9 mouse cellular contexts compared by ENCODE assay signal in genomic region chr8:47693119-47693518, GRCm38 (mm10). TPM values are rescaled to one million over a fixed set of nuclear protein-coding genes. Genes with fewer than 3 reads are reported as not detected.
DNase-seq lines count a peak whose midpoint lies in the region; ATAC-seq and TF ChIP-seq lines count a peak whose summit lies in the region.
"Had no signal": no experiment of that assay in that cellular context is flagged by ENCODE, and none has a peak within 500 bp of the region (broad histone marks: within the 10 kb centered on the region; RNA-seq: fewer than 3 reads in every experiment).

No protein-coding gene starts in this region.

- no peaks in the 10 kb centered on the region for H3K36me3 ChIP-seq in midbrain, embryonic 11.5 days (ENCODE audit: control insufficient read depth, insufficient read depth, low read length)
- no peaks in the 10 kb centered on the region for H3K36me3 ChIP-seq in midbrain, embryonic 15.5 days (replicated peaks)
- no peaks in the 10 kb centered on the region for H3K36me3 ChIP-seq in liver, postnatal 0 days (replicated peaks; ENCODE audit: insufficient read depth, low read length)
- H3K36me3 ChIP-seq: heart, embryonic 13.5 days had no signal

- H3K9me3 ChIP-seq in midbrain, embryonic 11.5 days (ENCODE audit: control insufficient read depth, low read length): no peaks in the 10 kb centered on the region
- no peaks in the 10 kb centered on the region for H3K9me3 ChIP-seq in midbrain, embryonic 15.5 days
- H3K9me3 ChIP-seq in liver, postnatal 0 days (ENCODE audit: low read length): no peaks in the 10 kb centered on the region

- WGBS in midbrain, embryonic 11.5 days: 27% methylated on average over 2 of the region's 2 CpGs
- 18% methylated on average over 2 of the region's 2 CpGs for WGBS in midbrain, embryonic 15.5 days
- WGBS in liver, postnatal 0 days (ENCODE audit: insufficient replicate concordance): 17% methylated on average over 2 of the region's 2 CpGs

- no peak overlapping the region for H3K27ac ChIP-seq in midbrain, embryonic 11.5 days (ENCODE audit: low read depth, low read length)
- H3K27ac ChIP-seq in midbrain, embryonic 15.5 days: no peak overlapping the region
- H3K27ac ChIP-seq in liver, postnatal 0 days (ENCODE audit: low read depth): no peak overlapping the region
- H3K27ac ChIP-seq: heart, embryonic 13.5 days had no signal

- peak; percentile 89 for TF ChIP-seq CTCF in liver, postnatal 0 days (IDR thresholded peaks at IDR 0.05; ENCODE audit: low read depth)

- ATAC-seq in midbrain, embryonic 11.5 days (ENCODE audit: low FRiP score): no peak
- no peak for ATAC-seq in midbrain, embryonic 15.5 days (replicated peaks)
- ATAC-seq in liver, postnatal 0 days: no peak

- H3K4me2 ChIP-seq in midbrain, embryonic 11.5 days: no peak overlapping the region
- H3K4me2 ChIP-seq in midbrain, embryonic 15.5 days: no peak overlapping the region
- H3K4me2 ChIP-seq in liver, postnatal 0 days (ENCODE audit: low read depth, low read length): no peak overlapping the region
- H3K4me2 ChIP-seq: heart, embryonic 13.5 days had no signal

- H3K9ac ChIP-seq in midbrain, embryonic 11.5 days (ENCODE audit: low read length): no peak overlapping the region
- H3K9ac ChIP-seq in midbrain, embryonic 15.5 days: no peak overlapping the region
- H3K9ac ChIP-seq in liver, postnatal 0 days (replicated peaks): no peak overlapping the region
- H3K9ac ChIP-seq: heart, embryonic 13.5 days had no signal

- H3K27me3 ChIP-seq in midbrain, embryonic 11.5 days (ENCODE audit: control insufficient read depth, insufficient read depth, low read length): no peaks in the 10 kb centered on the region
- H3K27me3 ChIP-seq in midbrain, embryonic 15.5 days (replicated peaks): no peaks in the 10 kb centered on the region
- no peaks in the 10 kb centered on the region for H3K27me3 ChIP-seq in liver, postnatal 0 days (ENCODE audit: insufficient read depth, low read length)
- H3K27me3 ChIP-seq: heart, embryonic 13.5 days had no signal

- TF ChIP-seq EP300 in liver, postnatal 0 days (IDR thresholded peaks at IDR 0.05; ENCODE audit: low read depth): no peak

- H3K4me3 ChIP-seq in midbrain, embryonic 11.5 days (ENCODE audit: low read depth, low read length): no peak overlapping the region
- H3K4me3 ChIP-seq in midbrain, embryonic 15.5 days: no peak overlapping the region
- H3K4me3 ChIP-seq in liver, postnatal 0 days (ENCODE audit: low read depth, low read length): no peak overlapping the region
- H3K4me3 ChIP-seq: heart, embryonic 13.5 days had no signal

- H3K4me1 ChIP-seq in midbrain, embryonic 11.5 days (ENCODE audit: control insufficient read depth, insufficient read depth, low read length): peaks cover 3% of the 10 kb centered on the region; the same call in 1 of the 2 replicates
- peaks cover 6% of the 10 kb centered on the region for H3K4me1 ChIP-seq in midbrain, embryonic 15.5 days
- H3K4me1 ChIP-seq in liver, postnatal 0 days (ENCODE audit: insufficient read depth): no peaks in the 10 kb centered on the region; the same call in 1 of the 2 replicates

- peak; percentile 93 for DNase-seq in midbrain, embryonic 11.5 days (ENCODE audit: low spot score, missing footprints)
- DNase-seq in adrenal gland, postnatal 25 days: peak; percentile 88
- peak; percentile 59 for DNase-seq in embryo, embryonic 11.5 days (ENCODE audit: low read depth, low spot score)
- peak; percentile 56 to 87 for DNase-seq in kidney, adult 8-10 months
- peak; percentile 87 for DNase-seq in liver, postnatal 0 days
- DNase-seq in right cerebral cortex, adult 2 months (ENCODE audit: low spot score in 2 of 2): peak; percentile 85
- peak; percentile 45 for DNase-seq in urinary bladder, adult 2 months (ENCODE audit: low spot score)

RNA-seq across cellular contexts. Expression of gene Ing2, which starts 17.8 kb away (rescaled TPM):
- 11.1 and 12.0 TPM in 2 replicates for polyA plus RNA-seq in midbrain, embryonic 11.5 days (2014; fragmentation: Nextera tagmentation; extraction: Ambion mirVana)
- 6.1 and 6.2 TPM in 2 replicates for polyA plus RNA-seq in midbrain, embryonic 15.5 days (2015; fragmentation: Nextera tagmentation; extraction: Ambion mirVana)
- total RNA-seq in adrenal gland, postnatal 25 days (2021): 26.8 and 28.9 TPM in 2 replicates
- polyA plus RNA-seq in liver, postnatal 0 days (2015; fragmentation: Nextera tagmentation; extraction: Ambion mirVana): 10.3 and 12.6 TPM in 2 replicates
- polyA plus RNA-seq in urinary bladder, adult 2 months (2012; rRNA removed): 25.1 and 29.0 TPM in 2 replicates

RNA-seq across cellular contexts. Expression of gene Cdkn2aip, which starts 20.6 kb away (rescaled TPM):
- 48.1 and 52.6 TPM in 2 replicates for polyA plus RNA-seq in midbrain, embryonic 11.5 days (2014; fragmentation: Nextera tagmentation; extraction: Ambion mirVana)
- 35.1 and 35.8 TPM in 2 replicates for polyA plus RNA-seq in midbrain, embryonic 15.5 days (2015; fragmentation: Nextera tagmentation; extraction: Ambion mirVana)
- total RNA-seq in adrenal gland, postnatal 25 days (2021): 10.9 and 17.2 TPM in 2 replicates
- 12.8 and 13.7 TPM in 2 replicates for polyA plus RNA-seq in liver, postnatal 0 days (2015; fragmentation: Nextera tagmentation; extraction: Ambion mirVana)
- polyA plus RNA-seq in urinary bladder, adult 2 months (2012; rRNA removed): 11.3 and 14.2 TPM in 2 replicates
